Mouse (Mus musculus): ENCODE data around the gene Il1rl1.
A peak's percentile ranks its signal among the peaks of the same experiment; 100 is the strongest.

Gene Il1rl1

GRCm38 (mm10) chr1:40428910-40429675, at the start of gene Il1rl1:
TSS of gene Il1rl1 (plus strand) at chr1:40429570.
- no peak for DNase-seq (ENCODE audit: low spot score)

GRCm38 (mm10) chr1:40380111-40380510, 49.3 kb upstream of the Il1rl1 start:
- peak; percentile 81 for DNase-seq (ENCODE audit: low spot score)

DNA sequence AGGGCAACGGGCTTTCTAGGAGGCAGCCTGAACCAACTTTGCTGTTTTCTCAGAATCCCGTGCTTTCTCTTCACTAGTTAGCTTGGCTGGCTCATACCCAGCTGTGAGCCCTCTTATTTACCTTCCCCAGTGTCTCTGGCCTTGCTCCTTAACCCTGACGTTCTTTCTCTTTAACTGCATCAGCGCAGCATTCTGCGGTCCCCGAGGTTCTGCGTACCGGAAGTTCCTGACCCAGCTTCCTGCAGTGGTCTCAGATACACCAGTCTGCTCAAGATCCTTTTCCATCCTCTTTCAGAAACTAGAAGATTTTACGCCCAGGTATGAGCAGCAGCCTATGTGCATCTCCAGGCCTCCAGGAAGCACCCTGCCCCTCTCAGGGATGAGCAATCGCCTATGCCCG, 48.4 kb upstream of the Il1rl1 start:
- no peak for DNase-seq (ENCODE audit: low spot score)

DNA sequence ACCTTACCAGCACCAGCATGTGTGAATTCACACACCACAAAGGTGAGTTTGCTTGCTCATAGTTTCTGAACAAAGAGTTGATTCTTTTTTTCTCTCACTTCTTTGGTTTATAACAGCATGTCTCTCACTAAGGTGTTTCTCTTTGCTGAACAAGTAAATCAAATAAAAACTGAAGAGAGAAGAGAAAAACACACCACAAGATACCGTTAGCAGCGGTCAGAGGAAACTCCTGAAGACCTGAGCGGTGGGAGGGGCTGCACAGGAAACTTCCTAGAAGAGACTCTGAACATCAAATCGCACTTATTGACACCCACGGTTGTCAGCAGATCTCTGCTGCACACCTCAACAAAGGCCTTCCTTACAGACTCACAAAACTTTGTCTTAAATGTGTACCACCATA, 46.5 kb upstream of the Il1rl1 start:
- no peak for DNase-seq (ENCODE audit: low spot score)

- no peak for DNase-seq (ENCODE audit: low spot score)
Measured at GRCm38 (mm10) chr1:40384931-40385545, 44.3 kb upstream of the Il1rl1 start.

- DNase-seq (ENCODE audit: low spot score) = no peak
Measured at GRCm38 (mm10) chr1:40391374-40391773, 38.0 kb upstream of the Il1rl1 start.

DNA sequence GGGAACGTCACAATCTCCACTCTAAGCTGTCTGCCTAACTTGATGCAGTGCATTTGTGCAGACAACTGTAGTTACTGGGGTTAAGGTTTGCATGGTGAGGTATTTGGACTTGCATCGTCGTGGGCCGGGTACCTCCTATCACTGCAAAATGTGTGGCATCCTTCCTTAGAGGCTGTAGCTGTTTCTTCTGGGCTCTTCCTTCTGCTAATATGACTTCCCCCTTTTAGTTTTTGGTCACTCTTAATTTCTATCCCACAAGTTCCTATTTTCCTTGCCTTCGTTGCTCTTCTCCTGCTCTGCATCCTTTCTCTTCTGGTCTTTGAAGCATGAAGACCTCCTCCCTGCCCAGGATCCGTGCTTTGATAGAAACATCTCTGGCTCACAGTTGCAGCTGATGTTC, 36.8 kb upstream of the Il1rl1 start:
- DNase-seq (ENCODE audit: low spot score) = no peak

DNA sequence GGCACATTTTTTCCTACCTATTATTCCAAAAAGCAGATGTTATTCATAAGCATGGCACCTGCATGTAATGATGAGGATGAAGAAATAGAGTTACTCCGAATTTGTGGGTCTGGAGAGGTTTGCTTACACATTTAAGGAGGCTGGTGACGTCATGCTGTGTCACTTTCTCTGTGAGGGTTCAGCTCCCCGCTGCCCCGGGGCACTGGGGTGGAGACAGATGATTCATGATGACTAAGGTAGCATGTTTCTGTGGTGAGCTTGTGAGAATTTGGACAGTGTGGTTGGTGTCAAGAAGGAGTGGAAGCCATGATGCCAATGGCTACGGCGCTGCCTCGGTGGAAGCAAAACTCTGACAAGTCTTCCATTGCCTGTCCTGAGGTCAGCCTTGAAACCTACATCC, 36.2 kb upstream of the Il1rl1 start:
- DNase-seq (ENCODE audit: low spot score) = no peak

DNA sequence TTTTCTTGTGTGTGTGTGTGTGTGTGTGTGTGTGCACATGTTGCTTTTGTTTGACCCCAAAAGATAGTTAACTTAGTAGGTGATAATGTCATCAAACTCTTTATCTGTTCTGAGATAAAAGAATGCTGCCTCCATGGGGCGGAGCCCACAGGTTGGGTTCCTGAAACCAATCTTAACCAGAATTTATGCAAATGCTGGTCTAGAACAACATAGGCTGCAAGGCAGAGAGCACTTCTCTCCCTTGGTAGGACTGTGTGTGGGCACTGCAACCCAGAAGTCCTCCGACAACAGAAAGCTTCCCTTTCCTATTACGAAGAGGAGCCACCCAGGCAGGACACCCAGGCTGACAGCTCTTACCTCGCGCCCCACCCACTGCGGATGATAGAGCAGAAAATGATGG, 29.7 kb upstream of the Il1rl1 start:
- DNase-seq (ENCODE audit: low spot score) = no peak

DNA sequence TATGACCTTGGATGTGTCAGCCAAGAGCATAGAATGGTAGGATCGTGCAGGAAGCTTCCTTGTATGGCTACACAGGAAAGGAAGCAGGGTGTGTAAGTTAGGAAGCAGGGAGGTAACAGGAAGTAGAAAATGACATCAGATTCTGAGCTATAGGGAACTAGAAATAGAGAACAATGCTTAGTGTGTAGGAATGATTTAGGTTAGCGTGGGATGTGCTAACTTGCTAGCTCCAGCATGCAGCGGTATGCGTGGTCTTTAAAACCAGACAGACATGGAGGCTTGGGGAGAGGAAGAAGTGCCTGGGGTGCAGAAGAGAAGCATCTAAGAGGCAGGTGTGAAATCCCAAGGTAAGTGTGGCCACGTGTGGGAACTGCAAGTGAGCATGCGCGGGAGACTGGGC, 24.7 kb upstream of the Il1rl1 start:
- DNase-seq (ENCODE audit: low spot score) = no peak

DNA sequence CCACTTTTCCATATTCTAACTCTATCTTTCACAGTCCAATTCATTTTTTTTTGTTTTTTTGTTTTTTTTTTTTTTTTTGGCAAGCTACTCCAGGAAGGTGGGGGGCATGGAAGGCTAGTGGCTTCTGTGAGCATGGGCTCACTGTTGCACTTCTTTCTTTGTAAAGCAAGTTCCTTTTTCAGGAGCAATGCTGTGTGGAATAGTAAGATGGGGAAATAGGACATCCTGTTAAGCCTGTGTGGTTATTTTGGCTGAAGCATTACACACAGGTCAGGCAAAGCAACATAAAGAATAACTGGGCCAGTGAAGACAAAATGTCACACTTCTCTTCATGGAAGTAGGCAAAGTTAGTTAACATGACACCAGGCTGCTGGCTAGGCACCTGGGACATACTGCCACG, 19.5 kb upstream of the Il1rl1 start:
- DNase-seq (ENCODE audit: low spot score) = no peak

GRCm38 (mm10) chr1:40413039-40413438, 16.3 kb upstream of the Il1rl1 start:
- DNase-seq (ENCODE audit: low spot score) = no peak

DNA sequence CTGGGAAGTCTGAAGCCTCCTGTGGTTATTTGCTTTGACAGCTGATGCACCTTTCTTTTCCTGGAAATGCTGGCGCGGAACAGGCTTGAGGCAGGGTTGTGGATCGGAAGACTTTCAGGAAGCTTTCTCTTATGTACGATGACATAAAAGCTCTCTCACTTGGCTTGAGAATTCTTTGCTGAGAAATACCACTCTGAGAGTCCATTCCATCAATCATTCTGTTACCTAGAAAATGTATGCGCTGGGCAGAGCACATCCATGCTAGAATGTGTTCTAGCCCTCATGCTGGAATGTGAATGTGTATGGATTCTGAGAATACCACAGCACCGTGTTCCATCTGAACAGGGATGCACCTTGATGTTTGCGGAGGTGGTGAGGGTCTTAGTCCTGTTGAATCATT, 15.1 kb upstream of the Il1rl1 start:
- no peak for DNase-seq (ENCODE audit: low spot score)

GRCm38 (mm10) chr1:40414863-40415656, 14.3 kb upstream of the Il1rl1 start:
- no peak for DNase-seq (ENCODE audit: low spot score)

DNA sequence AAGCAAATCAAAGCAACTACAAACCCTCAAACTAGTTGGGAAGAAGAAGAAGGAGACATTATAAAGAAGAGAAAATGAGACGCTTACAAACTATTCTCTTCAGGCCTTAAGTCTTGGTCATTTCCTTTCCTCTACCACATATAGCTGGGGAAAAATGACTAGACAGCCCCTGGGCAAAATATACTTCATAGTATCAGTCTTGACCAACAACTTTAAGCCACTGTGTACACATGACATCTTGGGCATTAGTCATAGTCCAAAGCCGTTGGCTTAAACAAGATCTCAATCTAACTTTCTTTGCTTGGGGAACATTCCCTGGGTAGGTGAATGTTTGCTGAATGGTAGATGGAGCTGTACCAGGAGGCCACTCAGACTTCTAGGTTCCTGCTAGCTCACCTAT, 12.3 kb upstream of the Il1rl1 start:
- DNase-seq (ENCODE audit: low spot score) = no peak

GRCm38 (mm10) chr1:40418512-40418911, 10.9 kb upstream of the Il1rl1 start:
- DNase-seq (ENCODE audit: low spot score) = peak; percentile 20

DNA sequence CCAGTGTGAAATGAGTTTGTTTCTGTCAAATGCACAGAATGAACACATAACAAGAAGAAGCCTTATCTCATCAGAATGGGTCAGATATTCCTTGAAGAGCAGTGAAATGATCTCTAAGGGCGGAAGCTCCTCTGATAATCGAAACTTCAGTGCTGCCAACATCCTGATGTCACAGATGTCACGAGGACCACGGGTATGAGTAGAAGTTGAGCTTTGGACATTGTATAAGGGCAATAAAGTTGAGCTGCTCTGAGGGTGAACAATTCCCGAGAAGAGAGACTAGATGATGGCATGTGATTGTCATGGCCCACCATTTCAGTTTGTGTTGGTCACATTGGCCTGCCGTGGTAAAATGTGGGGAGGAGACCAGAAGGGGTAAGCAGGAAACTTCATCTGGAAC, 5.5 kb upstream of the Il1rl1 start:
- DNase-seq (ENCODE audit: low spot score) = no peak

DNA sequence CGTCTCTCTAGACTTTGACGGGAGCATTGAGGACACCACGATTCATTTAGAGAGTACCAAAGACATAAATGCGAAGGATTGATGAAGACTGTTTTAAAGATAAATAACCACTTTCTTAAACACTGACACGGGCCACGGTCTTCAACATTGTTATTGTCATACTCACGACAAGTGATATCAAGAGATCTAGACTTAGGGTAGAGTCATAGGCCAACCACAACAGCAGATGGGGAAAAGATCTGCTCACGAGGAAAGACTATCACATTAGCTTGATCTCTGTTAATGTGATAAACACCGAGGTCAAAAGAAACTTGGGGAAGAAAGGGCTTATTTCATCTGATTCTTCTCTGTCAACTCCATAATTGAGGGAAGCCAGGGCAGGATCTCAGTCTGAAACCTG, 2.1 kb upstream of the Il1rl1 start:
- DNase-seq (ENCODE audit: low spot score) = no peak

DNA sequence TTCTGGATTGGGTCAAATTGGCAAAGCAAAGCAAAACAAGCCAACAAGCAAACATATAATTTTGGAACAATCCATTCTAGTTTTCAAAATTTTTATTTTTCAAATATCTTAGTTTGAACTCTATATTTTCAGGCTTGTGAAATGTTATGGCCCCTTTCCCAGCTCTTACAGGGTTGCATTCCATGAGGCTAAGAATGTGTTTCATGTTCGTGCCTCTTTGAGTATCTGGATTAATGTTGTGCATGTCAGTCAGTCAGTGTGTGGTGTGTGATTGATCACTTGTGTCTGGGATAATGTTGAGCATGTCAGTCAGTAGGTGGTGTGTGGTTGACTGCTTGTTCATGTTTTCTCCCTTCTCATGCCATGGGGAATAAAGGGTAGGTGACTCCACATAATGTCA, 1.5 kb upstream of the Il1rl1 start:
- DNase-seq (ENCODE audit: low spot score) = no peak

DNA sequence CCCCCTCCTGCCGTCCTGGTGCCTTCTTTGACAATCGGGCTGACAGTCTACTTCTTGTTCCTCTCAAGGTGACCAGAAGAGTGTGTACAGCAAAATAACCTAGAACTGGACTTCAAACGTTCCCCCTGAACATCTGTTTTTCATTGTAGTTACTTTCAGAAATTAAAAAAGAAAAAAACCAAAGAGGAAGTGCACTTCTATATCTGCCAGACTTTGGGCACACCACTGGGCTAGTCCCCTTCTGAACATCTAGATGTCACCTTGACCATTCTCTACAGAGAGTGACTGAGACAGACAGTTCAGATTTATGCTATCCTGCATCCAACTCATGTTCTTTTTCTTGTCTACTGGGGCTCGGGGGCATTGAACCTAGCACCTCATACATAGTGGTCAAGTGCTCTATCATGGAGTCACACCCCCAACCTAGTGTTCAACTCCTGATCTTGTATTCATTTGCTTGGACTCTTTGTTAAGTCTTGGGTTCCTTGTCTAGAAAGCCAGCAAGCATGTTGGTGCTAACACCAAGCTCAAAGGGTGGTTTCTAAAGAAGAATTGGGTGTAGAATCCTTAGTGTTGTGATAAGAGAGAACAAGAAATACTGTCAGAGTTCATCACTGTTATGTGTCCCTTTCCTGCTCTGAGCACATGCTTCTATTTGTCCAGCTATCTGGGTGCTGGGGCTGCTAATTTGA, 919 bp downstream of the Il1rl1 start:
- no peak for DNase-seq (ENCODE audit: low spot score)

GRCm38 (mm10) chr1:40432169-40432568, 2.8 kb downstream of the Il1rl1 start:
- DNase-seq (ENCODE audit: low spot score) = no peak

GRCm38 (mm10) chr1:40435936-40436335, 6.6 kb downstream of the Il1rl1 start:
- DNase-seq (ENCODE audit: low spot score) = no peak

DNA sequence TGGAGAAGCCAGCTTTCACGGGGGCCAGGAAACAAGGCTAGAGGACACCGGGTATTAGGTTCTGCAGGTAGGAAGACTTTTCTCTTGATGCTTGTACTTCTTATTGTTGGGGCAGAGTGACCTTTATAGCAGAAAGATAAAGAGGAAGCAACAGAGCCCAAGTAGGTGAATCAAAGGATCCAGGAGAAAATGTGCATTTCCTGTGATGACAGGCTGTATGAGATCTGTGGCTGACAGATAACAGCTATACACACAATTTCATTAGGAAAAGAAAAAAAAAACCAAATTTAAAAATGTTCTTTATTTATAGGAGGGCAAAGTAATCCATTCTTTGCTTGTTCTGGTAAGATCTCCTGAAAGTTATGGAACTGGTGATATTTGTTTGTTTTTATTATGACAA, 8.0 kb downstream of the Il1rl1 start:
- no peak for DNase-seq (ENCODE audit: low spot score)

All from urinary bladder, postnatal 14 days (tissue).